Mouse (Mus musculus) left cerebral cortex, postnatal 25 days (tissue): ENCODE measurements around the gene Ptprn2. TPM values are rescaled to one million over a fixed set of nuclear protein-coding genes. Genes with fewer than 3 reads are reported as not detected.

Source experiments
- DNase-seq, 2 experiments: peaks; one replicate each; pipeline ENCODE4 v3.0.0; 2022; ENCODE audit warnings: low spot score in 2 of 2, mixed read lengths in 1 of 2
- intact Hi-C: fragments of 180-260 bp; cut with DNase I; formaldehyde crosslinking; loops from one replicate; pipeline ENCODE4 v1.15.1; 2025
- total RNA-seq, 2 experiments: library from RNA; stranded (reverse); gene quantifications; 2 replicates each; pipeline ENCODE4 v1.2.3; 2021

Ptprn2 gene
- total RNA-seq, 2 experiments from 2014 or later, result 356 to 377 TPM

DNA sequence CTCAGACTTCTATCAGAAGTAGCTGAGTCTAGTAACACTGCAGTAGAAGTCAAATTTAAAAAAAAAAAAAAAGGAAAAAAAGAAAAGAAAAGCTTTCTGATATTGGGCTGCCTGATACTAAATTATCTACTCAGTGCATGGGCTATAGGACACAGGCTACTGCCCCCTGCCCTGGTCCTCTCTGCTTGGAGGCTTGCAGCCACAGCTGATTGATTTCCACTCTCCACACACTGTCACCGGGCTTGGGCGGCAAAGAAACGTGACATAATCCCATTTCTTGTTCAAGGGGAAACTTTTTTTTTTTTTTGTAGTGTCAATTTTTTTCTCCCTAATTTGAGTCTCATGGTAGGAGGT is 766.9 kb downstream of the Ptprn2 start:
- intact Hi-C loops, result no loop called here
- DNase-seq, result no peak

DNA sequence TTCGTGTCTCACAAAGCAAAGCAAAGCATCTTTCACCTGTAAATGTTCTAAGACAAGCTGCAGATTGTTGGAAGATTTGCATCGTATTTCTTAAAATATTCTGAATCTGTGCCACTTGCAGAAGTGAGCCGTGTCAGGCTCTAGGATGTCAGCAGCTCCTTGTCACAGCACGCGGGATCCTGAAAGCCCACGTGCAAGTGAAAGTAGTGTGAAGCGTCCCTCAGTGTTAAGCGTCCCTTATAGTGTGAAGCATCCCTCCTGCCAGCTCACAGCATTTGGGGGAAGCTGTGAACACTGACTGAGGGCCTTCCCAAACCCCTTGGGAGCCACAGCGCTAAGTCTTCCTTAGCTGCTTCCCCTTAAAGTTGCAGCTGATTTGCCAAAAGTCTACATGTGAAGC is 768.8 kb downstream of the Ptprn2 start:
- intact Hi-C loops, result no loop called here
- DNase-seq, result peak in 1 of 2 experiments; percentile 69

DNA sequence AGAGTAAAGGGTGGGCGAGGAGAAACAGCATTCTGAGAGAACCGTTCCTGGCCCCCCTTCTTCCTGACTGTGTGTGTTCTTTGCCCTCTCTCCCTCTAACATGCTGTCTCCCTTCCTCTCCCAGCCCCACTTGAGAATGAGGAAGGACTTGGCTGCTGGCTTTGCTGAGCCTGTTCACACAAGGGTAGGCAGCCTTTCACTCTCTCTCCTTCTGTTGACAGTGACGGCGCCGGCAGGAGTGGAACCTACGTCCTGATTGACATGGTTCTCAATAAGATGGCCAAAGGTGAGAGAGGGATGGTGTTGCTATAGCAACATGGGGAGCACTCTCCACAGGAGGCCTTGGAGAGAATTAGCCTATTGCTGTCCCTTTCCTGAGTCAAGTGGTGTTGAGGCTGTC is 769.8 kb downstream of the Ptprn2 start:
- DNase-seq, result no peak
- intact Hi-C loops, result no loop called here

DNA sequence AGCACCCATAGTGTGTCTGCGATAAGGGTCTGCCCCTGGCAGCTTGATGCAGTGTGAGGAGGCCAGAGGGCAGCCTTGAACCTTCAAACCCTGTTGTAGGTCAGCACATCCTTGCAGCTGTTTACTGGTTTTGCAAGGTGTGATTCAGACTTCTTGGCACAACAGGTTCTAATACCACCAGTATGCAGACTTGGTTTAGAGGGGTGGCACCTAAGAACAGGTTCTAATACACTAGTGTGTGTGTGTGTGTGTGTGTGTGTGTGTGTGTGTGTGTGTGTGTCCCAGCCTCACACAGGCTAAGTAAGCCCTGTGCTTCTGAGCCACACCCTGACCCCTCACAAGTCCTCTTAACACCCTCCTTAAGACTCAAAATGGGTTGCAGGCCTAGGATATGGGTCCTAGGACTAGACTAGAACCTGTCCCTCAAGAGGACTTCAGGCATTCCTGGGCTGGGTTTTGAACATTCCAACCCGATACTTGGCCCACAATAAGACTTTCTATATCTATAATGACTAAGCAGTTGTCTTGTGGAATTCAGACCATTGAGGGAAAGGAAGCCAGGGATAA is 770.3 kb downstream of the Ptprn2 start:
- DNase-seq, result no peak
- intact Hi-C loops, result no loop called here

DNA sequence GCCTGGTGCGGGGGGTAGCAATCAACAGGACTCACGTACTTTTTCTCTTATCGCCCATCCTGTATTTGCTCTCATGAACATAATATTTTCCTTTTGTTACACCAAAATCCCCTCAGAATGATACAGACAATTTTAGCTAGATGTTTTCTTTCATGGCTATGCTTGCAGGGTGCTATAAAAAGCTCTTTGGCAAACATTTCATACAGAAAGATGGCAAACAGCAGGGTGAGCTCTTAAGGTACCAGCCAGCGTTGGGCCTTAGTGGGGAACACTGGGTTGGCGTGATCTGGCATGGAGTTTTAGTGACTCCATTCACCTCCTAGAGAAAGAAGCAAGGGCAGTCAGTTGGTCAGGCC is 771.3 kb downstream of the Ptprn2 start:
- intact Hi-C loops, result no loop called here
- DNase-seq, result no peak

DNA sequence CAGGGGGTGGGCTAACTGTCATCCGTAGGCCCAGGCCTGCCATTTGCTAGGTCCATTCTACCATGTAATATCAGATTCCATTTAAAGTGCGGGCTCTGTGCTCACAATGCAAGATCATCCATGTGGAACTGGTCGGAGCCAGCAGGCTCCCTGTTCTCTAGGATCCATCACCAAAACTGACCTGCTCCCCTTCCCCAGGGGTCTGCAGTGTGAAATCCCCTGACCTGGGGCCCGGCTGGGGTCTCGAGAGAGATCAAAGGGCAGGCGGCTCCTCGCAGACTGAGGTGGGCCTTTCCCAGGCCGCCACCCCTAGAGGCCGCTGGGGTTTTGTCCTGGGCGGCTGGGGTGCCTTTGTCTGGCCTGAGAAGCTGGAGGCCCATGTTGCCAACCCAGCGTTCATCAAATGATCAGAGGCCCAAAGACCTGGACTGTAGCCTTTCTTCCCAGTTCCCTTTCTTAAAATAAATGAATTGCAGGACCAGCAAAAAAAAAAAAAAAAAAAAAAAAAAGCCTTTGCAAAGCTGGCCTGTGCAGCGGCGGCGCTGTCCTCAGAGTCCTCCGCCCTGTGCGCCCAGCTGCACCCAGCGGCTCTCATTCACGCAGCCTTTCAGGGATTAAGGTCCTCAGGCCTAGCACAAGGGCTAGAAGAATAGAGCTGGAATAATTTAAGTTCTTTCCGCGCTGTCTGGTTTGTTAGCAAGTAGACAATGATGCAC is 771.8 kb downstream of the Ptprn2 start:
- no peak for DNase-seq
- intact Hi-C loops, result no loop called here

DNA sequence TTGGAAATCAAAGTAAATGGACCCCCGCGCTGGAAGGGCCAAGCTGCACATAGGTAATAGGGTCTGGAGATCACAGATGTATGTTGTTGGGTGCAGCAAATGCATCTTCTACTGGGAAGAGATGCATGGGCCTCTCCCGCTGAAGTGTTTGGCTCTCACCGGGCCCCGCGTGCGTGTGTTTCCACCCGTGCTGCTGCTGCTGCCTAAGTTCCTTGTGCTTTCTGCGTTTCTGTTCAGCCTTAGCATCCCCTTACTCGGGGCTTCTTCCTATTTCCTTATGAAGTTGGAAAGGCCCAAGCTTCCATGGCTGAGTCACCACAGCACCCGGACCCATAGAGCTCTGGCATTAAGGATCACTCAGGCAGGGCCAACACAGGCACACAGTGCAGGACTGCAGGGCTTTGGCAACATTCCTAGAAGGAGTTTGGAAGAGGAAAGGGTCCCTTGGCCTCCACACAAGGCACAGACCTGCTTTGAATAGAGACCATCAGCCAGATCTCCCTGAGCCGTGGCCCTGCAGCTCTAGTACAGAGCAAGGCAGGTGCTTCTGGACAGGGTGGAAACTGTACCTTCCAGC is 772.5 kb downstream of the Ptprn2 start:
- intact Hi-C loops, result no loop called here
- no peak for DNase-seq

DNA sequence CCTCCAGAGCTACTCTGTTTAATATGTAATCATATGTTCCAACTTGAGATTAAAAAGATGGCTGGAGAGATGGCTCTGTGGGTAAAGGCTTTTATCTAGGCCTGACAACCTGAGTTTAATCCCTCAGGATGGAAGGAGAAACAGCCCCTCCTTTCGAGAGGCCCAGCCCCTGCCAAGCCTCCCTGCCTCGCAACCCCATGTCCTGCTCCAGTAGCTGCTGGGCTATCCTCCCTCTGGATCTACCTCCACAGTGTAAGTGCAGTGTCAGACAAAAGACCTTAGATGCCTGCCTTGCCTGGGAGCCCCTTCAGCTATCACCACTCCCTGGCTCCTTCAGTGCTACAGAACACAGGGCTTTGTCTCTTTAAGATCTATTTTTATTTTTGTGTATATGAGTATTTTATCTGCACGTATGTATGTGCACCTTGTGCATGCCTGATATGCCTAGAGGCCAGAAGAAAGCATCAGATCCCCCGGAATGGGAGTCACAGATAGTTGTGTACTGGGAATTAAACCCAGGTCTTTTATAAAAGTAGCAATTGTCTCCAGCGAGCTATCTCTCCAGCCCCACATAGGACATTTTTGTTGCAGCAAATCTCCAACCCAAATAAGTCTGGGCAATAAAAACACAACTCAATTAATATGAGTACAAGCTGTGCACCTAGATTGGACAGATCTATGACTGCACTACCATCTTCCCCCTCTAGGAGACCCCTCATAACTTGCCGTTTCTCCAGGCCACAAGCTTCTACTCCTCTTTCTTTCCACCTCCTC is 775.1 kb downstream of the Ptprn2 start:
- DNase-seq, result no peak
- intact Hi-C loops, result no loop called here

DNA sequence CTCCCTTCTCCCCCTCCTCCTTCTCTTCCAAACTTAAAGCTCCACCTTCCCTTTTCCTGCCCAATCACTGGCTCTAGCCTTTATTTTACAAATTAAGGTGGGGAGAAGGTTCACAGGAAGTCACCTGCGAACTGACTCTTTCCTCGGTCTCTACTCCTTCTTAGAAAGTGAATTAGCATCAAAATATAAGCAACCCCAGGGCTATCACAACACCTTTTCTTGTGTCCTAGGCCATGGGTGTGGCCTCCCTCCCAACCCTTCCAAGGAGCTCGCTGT is 775.6 kb downstream of the Ptprn2 start:
- DNase-seq, result no peak
- intact Hi-C loops, result no loop called here

DNA sequence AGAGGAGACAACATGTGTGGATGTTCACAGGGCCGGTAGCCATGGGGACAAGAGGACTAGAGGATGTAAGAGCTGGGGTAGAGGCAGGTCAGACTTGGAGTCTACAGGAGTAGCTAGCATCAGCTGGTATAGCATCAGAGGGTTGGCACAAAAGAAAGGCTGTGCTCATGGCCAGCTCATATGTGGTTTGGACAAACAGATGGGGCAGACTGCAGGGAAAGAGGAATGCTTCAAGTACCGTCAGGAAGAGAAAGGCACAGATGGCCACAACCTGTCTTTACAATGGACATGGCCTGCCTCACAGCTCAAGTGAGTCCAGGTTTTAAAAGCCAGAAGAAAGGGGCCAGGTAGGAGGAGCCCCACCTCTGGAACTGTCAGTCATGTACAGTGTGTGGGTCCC is 776.5 kb downstream of the Ptprn2 start:
- intact Hi-C loops, result no loop called here
- no peak for DNase-seq

DNA sequence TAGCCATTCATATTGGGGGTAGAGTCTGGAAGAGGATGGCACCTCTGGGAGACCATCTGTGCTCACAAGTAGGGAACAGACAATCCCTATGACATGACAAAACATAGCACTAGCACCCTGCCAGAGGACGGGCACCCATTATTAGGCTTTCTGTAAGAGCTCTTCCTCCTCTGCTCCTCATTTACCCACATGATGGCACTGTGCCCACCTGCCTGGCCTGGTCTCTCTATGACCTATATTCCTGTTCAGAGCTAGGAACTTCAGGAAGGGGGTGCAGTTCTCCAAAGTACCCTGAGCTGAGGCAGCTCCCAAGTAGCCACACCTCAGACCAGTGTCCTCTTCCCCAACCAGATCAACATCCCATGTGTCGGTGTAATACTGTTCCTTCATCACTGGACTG is 777.6 kb downstream of the Ptprn2 start:
- intact Hi-C loops, result no loop called here
- DNase-seq, result no peak

DNA sequence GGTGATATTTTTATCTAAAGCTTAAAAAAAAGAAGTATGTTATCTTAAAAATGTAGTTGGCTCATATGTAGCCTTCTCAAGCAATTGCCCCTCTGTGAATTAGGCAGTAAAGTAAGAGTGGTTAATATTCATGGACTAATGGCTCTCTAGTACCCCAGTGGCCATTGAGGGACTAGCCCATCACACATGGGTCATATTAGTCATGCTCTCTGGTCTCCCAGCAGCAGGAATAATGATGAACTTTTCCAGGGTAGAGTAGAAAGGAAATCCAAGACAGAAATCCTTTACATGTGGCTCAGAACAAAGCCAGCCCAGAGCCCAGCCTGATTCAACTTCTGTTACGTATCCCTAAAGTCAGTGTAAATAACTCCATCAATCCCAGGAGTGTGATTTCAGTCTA is 779.7 kb downstream of the Ptprn2 start:
- intact Hi-C loops, result no loop called here
- DNase-seq, result no peak

DNA sequence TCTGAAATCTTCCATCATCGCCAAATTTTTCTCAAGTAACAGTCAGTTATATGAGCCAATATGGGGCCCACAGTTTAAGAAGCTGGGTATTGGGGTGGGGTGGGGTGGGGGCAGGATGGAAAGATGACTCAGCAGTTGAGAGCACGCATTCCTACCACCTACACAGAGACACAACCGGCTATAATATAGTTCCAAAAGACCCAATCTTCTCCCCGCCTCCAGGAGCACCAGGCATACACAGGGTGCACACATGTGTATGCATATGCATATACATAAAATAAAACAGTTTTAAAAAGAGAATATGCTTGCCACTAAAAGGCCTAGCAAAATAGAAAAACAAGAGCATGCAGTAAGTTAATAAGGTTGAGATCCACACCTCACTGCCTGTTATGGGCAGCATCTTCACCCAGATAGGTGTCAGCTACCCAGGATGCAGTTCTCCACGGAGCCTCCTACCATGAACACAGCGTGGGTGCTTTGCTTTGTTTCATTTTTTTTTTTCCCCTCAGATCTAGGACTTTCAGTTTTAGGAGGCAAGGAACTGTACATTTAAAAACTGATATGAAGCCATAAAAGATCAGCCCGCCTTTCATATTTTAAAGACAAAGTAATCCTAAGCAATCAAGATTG is 783.1 kb downstream of the Ptprn2 start:
- intact Hi-C loops, result no loop called here
- DNase-seq, result peak in 1 of 2 experiments; percentile 78

DNA sequence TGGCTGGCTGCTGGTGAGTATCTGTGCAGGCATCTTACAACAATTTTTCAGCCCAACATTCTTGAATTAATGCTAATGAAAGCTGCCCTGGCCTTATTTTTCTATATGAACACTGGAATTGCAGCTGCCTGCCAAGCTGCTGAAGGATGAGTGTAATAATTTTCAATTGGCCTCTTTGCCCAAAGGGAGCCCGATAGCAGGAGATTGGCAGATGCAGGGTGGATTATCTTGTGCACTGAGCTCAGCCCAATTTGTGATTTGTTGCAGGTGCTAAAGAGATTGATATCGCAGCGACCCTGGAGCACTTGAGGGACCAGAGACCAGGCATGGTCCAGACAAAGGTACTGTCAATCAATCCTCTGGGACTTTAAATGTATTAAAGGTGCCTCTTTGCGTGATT is 783.8 kb downstream of the Ptprn2 start:
- no peak for DNase-seq
- intact Hi-C loops, result no loop called here

DNA sequence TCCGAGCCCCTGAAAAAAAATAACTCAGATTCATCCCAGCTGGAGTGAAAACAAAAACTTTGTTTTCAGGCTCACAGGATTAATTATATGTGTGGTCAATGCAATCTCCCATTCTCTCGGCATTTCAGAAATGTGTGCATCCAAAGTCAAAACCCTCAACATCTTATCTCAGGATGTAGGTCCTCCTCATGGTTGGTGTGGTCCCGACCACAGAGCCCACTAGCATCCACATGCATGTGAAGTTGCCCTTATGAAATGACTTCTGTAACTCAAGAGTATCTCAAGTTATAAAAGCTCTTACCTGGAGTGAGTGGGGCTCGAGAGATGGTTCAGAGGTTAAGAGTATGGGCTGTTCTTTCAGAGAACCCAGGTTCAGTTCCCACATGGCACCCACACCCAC is 784.7 kb downstream of the Ptprn2 start:
- intact Hi-C loops, result no loop called here
- DNase-seq, result no peak

DNA sequence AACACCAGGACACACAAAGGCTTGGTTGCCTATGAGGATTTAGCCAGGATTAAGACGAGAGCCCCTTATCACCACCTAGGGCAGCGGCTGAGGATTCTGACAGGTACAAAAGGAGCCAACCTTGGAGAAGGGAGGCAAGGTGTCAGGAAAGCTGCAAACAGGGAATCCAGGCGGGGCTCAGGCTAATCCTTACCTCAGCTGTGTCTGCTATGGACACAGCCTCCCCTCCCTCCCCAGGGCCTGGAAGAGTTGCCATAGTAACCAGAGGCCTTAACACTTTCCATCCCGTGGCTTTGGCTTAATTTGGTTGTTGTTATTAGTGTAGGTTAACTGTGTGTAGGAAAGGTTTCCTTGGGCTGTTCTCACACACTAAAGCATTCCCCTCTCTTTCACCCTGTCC is 787.6 kb downstream of the Ptprn2 start:
- no peak for DNase-seq
- intact Hi-C loops, result no loop called here

DNA sequence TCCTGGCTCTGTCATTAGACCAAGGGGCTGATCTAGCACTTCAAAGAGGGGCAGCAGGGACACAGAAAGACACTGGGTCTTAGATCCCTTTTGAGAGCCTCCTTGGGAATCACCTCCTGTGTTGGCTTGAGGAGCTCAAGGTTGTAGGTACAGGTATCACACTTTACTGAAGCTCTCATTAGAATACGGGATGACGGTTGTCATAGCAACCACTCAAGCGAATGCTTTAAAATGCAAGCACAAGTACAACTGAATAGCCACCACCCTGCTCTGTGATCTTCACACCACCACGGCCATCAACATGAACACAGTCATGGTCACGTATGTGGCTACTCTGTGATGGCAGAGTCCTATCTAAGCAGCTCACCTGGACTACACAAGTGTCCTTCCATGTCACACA is 789.1 kb downstream of the Ptprn2 start:
- intact Hi-C loops, result no loop called here

DNA sequence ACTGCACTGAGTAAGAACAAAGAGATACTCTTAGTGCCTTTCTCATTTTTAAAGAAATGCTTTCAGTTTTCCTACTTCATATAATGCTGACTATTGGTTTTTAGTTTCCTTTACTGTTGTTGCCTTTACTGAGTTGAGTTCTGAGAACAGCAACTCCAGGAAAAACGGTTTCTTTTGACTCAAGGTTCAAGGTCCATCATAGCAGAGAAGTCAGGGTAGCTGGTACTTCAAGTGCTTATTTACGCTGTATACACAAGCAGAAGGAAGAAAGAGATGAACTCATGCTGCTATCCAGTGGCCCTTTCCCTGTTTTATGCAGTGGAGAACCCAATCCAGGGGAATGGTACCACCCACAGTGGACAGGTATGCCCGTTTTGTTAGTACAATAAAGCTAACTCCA is 795.3 kb downstream of the Ptprn2 start:
- intact Hi-C loops, result no loop called here
- no peak for DNase-seq

More for the DNA sequence above, 789.1 kb downstream of the Ptprn2 start:
- DNase-seq, result no peak

DNA sequence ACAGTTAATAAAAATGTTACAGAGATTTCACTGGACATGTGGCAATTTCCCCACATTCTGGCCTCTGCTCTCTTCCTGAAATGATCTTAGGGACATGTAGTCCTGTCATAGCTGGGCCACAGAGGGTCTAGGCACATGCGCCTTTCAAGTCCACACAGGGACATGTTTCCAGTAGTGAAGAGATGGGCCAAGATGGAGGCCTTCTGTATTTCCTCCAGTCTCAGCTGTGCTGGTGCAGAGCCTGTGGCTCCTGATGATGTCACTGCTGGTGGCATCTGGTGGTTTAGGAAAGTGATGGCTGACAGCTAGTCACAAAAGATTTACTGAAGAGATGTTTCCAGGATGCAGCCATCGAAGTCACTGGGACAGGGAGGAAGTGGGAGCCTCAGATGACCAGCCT is 797.1 kb downstream of the Ptprn2 start:
- intact Hi-C loops, result no loop called here
- no peak for DNase-seq

DNA sequence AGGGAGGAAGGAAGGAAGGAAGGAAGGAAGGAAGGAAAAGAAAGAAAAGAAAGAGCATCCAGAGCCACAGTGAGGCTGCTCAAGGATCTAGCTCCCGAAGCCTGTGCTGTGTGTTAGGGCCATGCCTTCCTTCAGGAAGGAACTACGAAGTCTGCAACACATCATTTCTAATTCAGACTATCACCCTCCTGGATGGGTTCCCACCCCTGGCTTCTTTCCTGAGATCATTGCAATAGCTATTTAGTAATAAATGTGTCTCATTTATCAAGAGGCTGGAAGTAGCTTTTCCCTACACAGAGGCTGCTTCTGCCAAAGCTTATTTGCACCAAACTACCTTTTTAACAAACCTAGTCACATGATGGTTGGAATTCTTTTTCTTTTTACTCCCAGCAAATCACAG is 801.9 kb downstream of the Ptprn2 start:
- intact Hi-C loops, result no loop called here
- DNase-seq, result peak in 1 of 2 experiments; percentile 40

DNA sequence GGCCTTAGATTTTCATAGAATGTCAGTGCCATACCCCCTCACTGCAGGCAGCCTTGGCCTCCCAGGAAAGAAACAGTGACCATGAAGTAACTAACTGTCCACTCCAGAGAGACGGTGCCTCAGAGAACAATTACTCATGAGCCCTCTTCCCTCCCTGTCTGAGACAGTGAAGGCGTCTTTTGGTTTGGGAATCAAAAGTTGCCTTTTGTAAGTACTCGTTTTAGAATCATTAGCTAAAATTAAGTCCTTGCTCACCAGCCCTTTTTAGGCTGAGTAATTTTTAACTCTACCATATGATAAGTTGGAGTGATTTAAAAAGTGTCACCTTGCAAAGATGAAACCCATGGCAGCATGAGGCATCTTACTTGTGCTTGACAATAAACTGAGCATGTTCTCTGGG is 806.4 kb downstream of the Ptprn2 start:
- DNase-seq, result peak in 1 of 2 experiments; percentile 56
- intact Hi-C loops, result no loop called here
